Mouse (Mus musculus): ENCODE measurements around the gene 3110009E18Rik. TPM values are rescaled to one million over a fixed set of nuclear protein-coding genes. Genes with fewer than 3 reads are reported as not detected.

Gene 3110009E18Rik
- total and polyA plus RNA-seq, 2 experiments from 2014 or later: 2.3 to 16.7 TPM

GRCm38 (mm10) chr1:120118854-120119253, 2.1 kb upstream of the 3110009E18Rik start:
- 69% methylated on average over 2 of the region's 2 CpGs for WGBS
- no peak for DNase-seq
- no peak overlapping the region; the same call in 1 of the 2 replicates for H3K27ac ChIP-seq (ENCODE audit: low read depth, low read length)
- H3K9me3 ChIP-seq (ENCODE audit: low read length): no peaks in the 10 kb centered on the region
- H3K27me3 ChIP-seq (ENCODE audit: insufficient read depth, low read length): no peaks in the 10 kb centered on the region
- peak overlapping the region; percentile 58 for H3K4me3 ChIP-seq (ENCODE audit: low read depth, low read length)
- H3K36me3 ChIP-seq (ENCODE audit: insufficient read depth): peaks cover 11% of the 10 kb centered on the region
- H3K4me1 ChIP-seq (ENCODE audit: insufficient read depth): peaks cover 15% of the 10 kb centered on the region
- ATAC-seq: no peak
- peak overlapping the region; percentile 28; the same call in 1 of the 2 replicates for H3K9ac ChIP-seq
- TF ChIP-seq CTCF (IDR thresholded peaks at IDR 0.05; ENCODE audit: low read depth): no peak
- peak overlapping the region; percentile 76 for H3K4me2 ChIP-seq (ENCODE audit: low read depth)

GRCm38 (mm10) chr1:120119389-120119788, 1.6 kb upstream of the 3110009E18Rik start:
- WGBS: 58% methylated on average over 4 of the region's 4 CpGs
- no peak for TF ChIP-seq CTCF (IDR thresholded peaks at IDR 0.05; ENCODE audit: low read depth)
- H3K4me1 ChIP-seq (ENCODE audit: insufficient read depth): peaks cover 15% of the 10 kb centered on the region

GRCm38 (mm10) chr1:120120141-120120968, 632 bp upstream of the 3110009E18Rik start:
- H3K27ac ChIP-seq (ENCODE audit: low read depth, low read length): peak overlapping the region; percentile 75
- no peaks in the 10 kb centered on the region for H3K27me3 ChIP-seq (ENCODE audit: insufficient read depth, low read length)
- H3K36me3 ChIP-seq (ENCODE audit: insufficient read depth): no peaks in the 10 kb centered on the region
- H3K9me3 ChIP-seq (ENCODE audit: low read length): no peaks in the 10 kb centered on the region
- DNase-seq (no peak), ATAC-seq (peak; percentile 6)
- no peak for TF ChIP-seq CTCF (IDR thresholded peaks at IDR 0.05; ENCODE audit: low read depth)
- H3K4me1 ChIP-seq (ENCODE audit: insufficient read depth): peaks cover 15% of the 10 kb centered on the region
- peak overlapping the region; percentile 55 for H3K9ac ChIP-seq
- peak overlapping the region; percentile 76 for H3K4me2 ChIP-seq (ENCODE audit: low read depth)
- H3K4me3 ChIP-seq (ENCODE audit: low read depth, low read length): peak overlapping the region; percentile 58
- 1% methylated on average over 24 of the region's 24 CpGs for WGBS

More at GRCm38 (mm10) chr1:120119389-120119788, 1.6 kb upstream of the 3110009E18Rik start:
- DNase-seq: no peak
- Histone ChIP-seq H3K27ac (ENCODE audit: low read depth, low read length) (no peak overlapping the region), H3K36me3 (ENCODE audit: insufficient read depth) (peaks cover 8% of the 10 kb centered on the region), H3K9ac (peak overlapping the region; percentile 55), H3K4me3 (ENCODE audit: low read depth, low read length) (peak overlapping the region; percentile 58), H3K9me3 (ENCODE audit: low read length) (no peaks in the 10 kb centered on the region), H3K27me3 (ENCODE audit: insufficient read depth, low read length) (no peaks in the 10 kb centered on the region), H3K4me2 (ENCODE audit: low read depth) (peak overlapping the region; percentile 76)
- ATAC-seq: no peak

GRCm38 (mm10) chr1:120121930-120122530, 1.0 kb downstream of the 3110009E18Rik start:
- H3K27ac ChIP-seq (ENCODE audit: low read depth, low read length): peak overlapping the region; percentile 94; the same call in 1 of the 2 replicates
- no peaks in the 10 kb centered on the region for H3K9me3 ChIP-seq (ENCODE audit: low read length)
- TF ChIP-seq CTCF (IDR thresholded peaks at IDR 0.05; ENCODE audit: low read depth): no peak
- no peaks in the 10 kb centered on the region for H3K27me3 ChIP-seq (ENCODE audit: insufficient read depth, low read length)
- peak overlapping the region; percentile 76 for H3K4me2 ChIP-seq (ENCODE audit: low read depth)
- ATAC-seq: no peak
- H3K9ac ChIP-seq: peak overlapping the region; percentile 66
- peaks cover 15% of the 10 kb centered on the region for H3K4me1 ChIP-seq (ENCODE audit: insufficient read depth)
- H3K4me3 ChIP-seq (ENCODE audit: low read depth, low read length): peak overlapping the region; percentile 58
- no peaks in the 10 kb centered on the region for H3K36me3 ChIP-seq (ENCODE audit: insufficient read depth)
- no peak for DNase-seq
- WGBS: 88% methylated on average over 9 of the region's 9 CpGs

- H3K4me2 ChIP-seq (ENCODE audit: low read depth): no peak overlapping the region
- peaks cover 15% of the 10 kb centered on the region for H3K4me1 ChIP-seq (ENCODE audit: insufficient read depth)
- 94% methylated on average over 8 of the region's 8 CpGs for WGBS
- no peak overlapping the region for H3K27ac ChIP-seq (ENCODE audit: low read depth, low read length)
- H3K9me3 ChIP-seq (ENCODE audit: low read length): no peaks in the 10 kb centered on the region
- ATAC-seq: no peak
- no peaks in the 10 kb centered on the region for H3K36me3 ChIP-seq (ENCODE audit: insufficient read depth)
- no peak for TF ChIP-seq CTCF (IDR thresholded peaks at IDR 0.05; ENCODE audit: low read depth)
- H3K4me3 ChIP-seq (ENCODE audit: low read depth, low read length): no peak overlapping the region
- H3K27me3 ChIP-seq (ENCODE audit: insufficient read depth, low read length): no peaks in the 10 kb centered on the region
- H3K9ac ChIP-seq: no peak overlapping the region
- no peak for DNase-seq
Observed at GRCm38 (mm10) chr1:120122634-120123383, 1.8 kb downstream of the 3110009E18Rik start.

- WGBS: 57% methylated on average over 4 of the region's 4 CpGs
Observed at GRCm38 (mm10) chr1:120124839-120125238, 3.9 kb downstream of the 3110009E18Rik start.

More at GRCm38 (mm10) chr1:120124839-120125238, 3.9 kb downstream of the 3110009E18Rik start:
- Histone ChIP-seq H3K4me3 (ENCODE audit: low read depth, low read length) (no peak overlapping the region), H3K36me3 (ENCODE audit: insufficient read depth) (no peaks in the 10 kb centered on the region), H3K4me2 (ENCODE audit: low read depth) (no peak overlapping the region), H3K27ac (ENCODE audit: low read depth, low read length) (no peak overlapping the region), H3K9ac (no peak overlapping the region), H3K4me1 (ENCODE audit: insufficient read depth) (peaks cover 9% of the 10 kb centered on the region), H3K9me3 (ENCODE audit: low read length) (no peaks in the 10 kb centered on the region), H3K27me3 (ENCODE audit: insufficient read depth, low read length) (no peaks in the 10 kb centered on the region)
- DNase-seq (no peak), ATAC-seq (no peak)
- TF ChIP-seq CTCF (IDR thresholded peaks at IDR 0.05; ENCODE audit: low read depth): no peak

Data from forebrain, postnatal 0 days (tissue).